Mouse (Mus musculus) adrenal gland, postnatal 10 days (tissue): Measurements from ENCODE around the gene Gm47985. TPM values are rescaled to one million over a fixed set of nuclear protein-coding genes. Genes with fewer than 3 reads are reported as not detected.

Source experiments
- DNase-seq: peaks from one replicate; pipeline ENCODE4 v3.0.0; 2021; ENCODE audit warnings: mixed read lengths
- total RNA-seq, 2 experiments: library from RNA; stranded (reverse); gene quantifications; 2 replicates each; pipeline ENCODE4 v1.2.3; 2021

Gene Gm47985
- total RNA-seq, 2 experiments from 2014 or later = not detected

DNA sequence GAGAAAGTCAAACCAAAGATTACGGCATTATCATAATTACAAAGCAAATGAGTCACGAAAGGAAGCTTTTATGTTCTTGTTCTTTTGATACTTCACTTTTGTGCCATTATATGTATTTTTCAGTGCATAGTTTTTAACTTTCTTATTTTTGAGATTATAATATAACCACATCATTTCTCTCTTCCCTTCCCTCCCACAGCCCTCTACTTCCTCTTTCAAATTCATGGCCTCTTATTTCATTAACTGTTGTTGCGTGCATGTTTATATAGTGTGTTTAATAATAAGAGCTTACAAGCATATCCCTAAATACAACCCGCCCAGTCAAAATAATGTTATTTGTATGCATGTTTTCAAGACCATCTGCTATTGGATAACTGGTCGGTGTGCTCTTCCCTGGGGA lies 36.7 kb downstream of the Gm47985 start:
- no peak for DNase-seq

- DNase-seq = no peak
Observed at GRCm38 (mm10) chr1:151220098-151220497, 37.8 kb downstream of the Gm47985 start.

DNA sequence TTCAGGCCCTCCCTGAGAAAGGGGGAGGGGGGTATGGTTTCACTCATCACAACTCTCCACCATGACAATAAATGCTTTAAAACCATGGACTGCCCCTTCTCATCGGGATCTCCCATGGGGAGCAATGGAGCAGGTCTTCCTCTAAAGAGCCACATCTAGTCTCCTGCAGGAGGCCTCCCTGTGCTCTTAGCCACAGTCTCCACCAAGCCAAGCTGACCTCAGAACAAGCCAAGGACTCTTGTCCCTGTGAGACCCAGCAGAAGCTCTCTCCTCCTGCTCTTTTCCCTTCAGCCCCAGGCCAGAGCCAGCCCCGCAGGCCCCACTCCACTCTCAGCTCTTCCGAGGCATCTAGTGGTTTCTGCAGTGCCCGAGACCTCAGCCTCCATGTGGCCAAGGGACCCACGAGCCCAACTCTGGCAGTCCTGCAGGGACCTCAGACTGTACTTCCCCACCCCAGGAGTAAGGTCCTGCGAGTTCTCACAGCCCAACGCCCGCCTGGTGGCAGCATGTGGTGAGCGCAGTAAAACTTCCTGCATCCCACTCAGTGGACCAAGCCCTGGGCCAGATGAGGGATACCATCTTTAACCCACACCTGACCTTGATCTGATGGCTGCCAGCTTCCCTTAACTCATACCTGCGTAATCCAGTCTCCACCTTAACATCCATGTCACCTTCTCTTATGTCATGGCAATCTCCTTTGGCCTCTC lies 40.4 kb downstream of the Gm47985 start:
- DNase-seq = no peak

GRCm38 (mm10) chr1:151223377-151223776 lies 41.0 kb downstream of the Gm47985 start:
- DNase-seq = no peak

DNA sequence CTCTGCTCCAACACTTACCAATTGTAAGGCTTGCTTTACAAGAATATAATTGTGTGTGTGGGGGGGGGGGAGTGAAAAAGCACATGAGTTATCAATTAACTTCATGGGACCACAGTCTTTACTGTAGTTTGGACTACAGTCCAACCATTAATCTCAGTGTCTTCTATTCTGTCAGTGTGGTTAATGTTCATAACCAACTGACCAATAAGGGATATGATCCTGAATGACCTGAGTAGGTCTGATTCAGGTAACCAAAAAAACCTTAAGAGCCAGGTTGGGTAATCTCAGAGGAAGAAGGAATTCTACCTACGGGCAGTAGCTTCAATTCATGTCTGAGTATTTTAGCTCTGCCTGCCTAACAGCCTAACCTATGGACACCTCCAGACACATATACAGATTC lies 42.2 kb downstream of the Gm47985 start:
- no peak for DNase-seq

GRCm38 (mm10) chr1:151227506-151227905 lies 45.2 kb downstream of the Gm47985 start:
- no peak for DNase-seq

DNA sequence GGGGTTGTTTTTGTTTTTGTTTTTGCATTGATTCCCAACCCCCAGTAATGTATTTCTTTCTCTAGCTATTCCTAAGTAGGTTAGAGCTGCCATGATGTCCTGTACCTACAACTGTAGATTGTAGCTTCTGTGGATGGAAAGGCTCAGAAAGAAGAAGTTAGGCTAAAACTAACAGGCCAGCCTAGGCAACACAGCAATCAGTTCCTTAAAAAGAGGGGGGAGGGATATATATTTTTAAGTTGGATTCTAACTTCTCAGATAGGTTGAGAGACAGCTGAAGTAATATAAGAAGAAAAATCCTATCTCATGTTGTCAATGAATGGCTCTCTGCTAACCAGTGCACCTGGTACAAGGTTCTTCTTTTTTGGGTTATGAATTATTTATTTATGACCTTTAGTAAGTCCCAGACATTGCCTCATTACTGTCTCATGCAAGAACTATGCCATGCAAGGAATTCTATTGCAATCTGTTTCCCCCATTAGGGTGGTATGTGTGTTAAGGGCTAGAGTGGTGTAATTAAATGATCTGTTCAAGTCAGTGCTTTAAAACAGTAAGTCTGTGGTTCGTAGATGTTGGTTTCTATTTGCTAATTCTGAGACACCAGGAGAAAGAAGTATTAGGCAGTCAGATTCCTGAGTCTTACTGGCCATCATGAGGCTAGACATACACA lies 46.1 kb downstream of the Gm47985 start:
- no peak for DNase-seq

- no peak for DNase-seq
Observed at GRCm38 (mm10) chr1:151232346-151232745, 50.0 kb downstream of the Gm47985 start.

- peak; percentile 30 for DNase-seq
Observed at GRCm38 (mm10) chr1:151233756-151234155, 51.4 kb downstream of the Gm47985 start.

Other genes with a start within 250 kb of the Gm47985 start
- 10 to 100 TPM in 1 of 2 experiments, 1 to 10 TPM in 1; 5.9 to 11.2 TPM for gene Hmcn1, start 189.1 kb upstream of the Gm47985 start, total RNA-seq
- gene Gm8947, start 9.8 kb downstream of the Gm47985 start, total RNA-seq = not detected
- not detected for gene Gm47995, start 15.9 kb downstream of the Gm47985 start, total RNA-seq
- not detected for gene 3110040M04Rik, start 21.6 kb downstream of the Gm47985 start, total RNA-seq
- not detected for gene Gm47996, start 27.6 kb downstream of the Gm47985 start, total RNA-seq
- 100 to 1,000 TPM; 210 to 250 TPM for gene Ivns1abp, start 161.9 kb downstream of the Gm47985 start, total RNA-seq
- gene Swt1, start 245.9 kb downstream of the Gm47985 start, total RNA-seq = 10 to 100 TPM; 12.8 to 19.3 TPM
- gene Trmt1l, start 246.0 kb downstream of the Gm47985 start, total RNA-seq = 10 to 100 TPM; 18.9 to 25.9 TPM